Mouse (Mus musculus): ENCODE measurements at regions not wholly inside any gene's neighbourhood (a gene's known extent, or its start where the extent isn't known, plus 50 kb on each side); places are given as distances from the start of the nearest gene placed in this dataset.

DNA sequence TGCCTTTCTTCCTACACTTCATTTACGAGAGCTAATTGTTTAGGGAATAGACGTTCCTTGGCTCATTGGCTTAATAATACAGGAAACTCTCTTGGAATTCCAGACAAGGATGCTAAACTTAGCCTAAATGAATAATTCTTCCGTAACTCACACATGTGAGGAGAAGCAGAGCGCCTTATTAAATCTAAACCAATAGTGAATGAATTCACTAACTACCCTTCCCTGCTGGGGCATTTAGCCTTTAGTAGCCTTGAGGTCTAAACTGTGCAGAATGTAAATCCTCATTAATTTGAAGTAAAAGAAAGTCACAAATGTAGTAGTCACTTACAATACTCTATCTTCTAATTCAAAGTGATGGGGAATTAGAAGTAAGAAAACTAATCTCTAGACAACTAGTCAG is 301.4 kb downstream of the Kctd8 start:
- in situ Hi-C loops (cut with MboI, MseI): no loop called here

- in situ Hi-C loops (cut with MboI, MseI): no loop called here
Observed at GRCm38 (mm10) chr5:69019386-69019785, 322.1 kb downstream of the Kctd8 start.

- in situ Hi-C loops (cut with MboI, MseI): loop anchor here (10.0 kb wide), 1 partner anchor 1149 kb away; no protein-coding TSS in a partner anchor
Observed at GRCm38 (mm10) chr5:68986164-68986563, 355.3 kb downstream of the Kctd8 start.

GRCm38 (mm10) chr5:68954696-68955095 is 386.8 kb downstream of the Kctd8 start:
- in situ Hi-C loops (cut with MboI, MseI): no loop called here
